Mouse (Mus musculus) neural tube, embryonic 15.5 days (tissue): ENCODE results near the gene Sspo. TPM values are rescaled to one million over a fixed set of nuclear protein-coding genes. Genes with fewer than 3 reads are reported as not detected.
"Not testable (repeated sequence)": the region's sequence is repeated elsewhere in the genome, so short reads cannot be mapped to it uniquely, and the experiment has no call there.

ENCODE experiments used
- ATAC-seq: fragments of 200-750 bp; cut with Nextera tagmentation; 2 replicates; pipeline ENCODE4 v1.8.0; 2017; ENCODE audit warnings: mild to moderate bottlenecking, moderate TSS enrichment, moderate library complexity; ENCODE audit not compliant: low FRiP score
- H3K27ac ChIP-seq: fragments of 300-500 bp; sonication (generic); replicated peaks from 2 replicates; pipeline ENCODE4 v1.5.1; 2015; ENCODE audit warnings: mild to moderate bottlenecking, inconsistent platforms
- H3K27me3 ChIP-seq: fragments of 300-500 bp; sonication (generic); replicated peaks from 2 replicates; pipeline ENCODE4 v1.6.1; 2015; ENCODE audit warnings: inconsistent platforms
- H3K36me3 ChIP-seq: fragments of 300-500 bp; sonication (generic); 2 replicates; pipeline ENCODE4 v1.6.1; 2015; ENCODE audit warnings: inconsistent platforms
- H3K4me1 ChIP-seq: fragments of 300-500 bp; sonication (generic); 2 replicates; pipeline ENCODE4 v1.6.1; 2015; ENCODE audit warnings: inconsistent platforms
- H3K4me2 ChIP-seq: fragments of 300-500 bp; sonication (generic); 2 replicates; pipeline ENCODE4 v1.6.1; 2015; ENCODE audit warnings: inconsistent platforms, mild to moderate bottlenecking, moderate library complexity
- H3K4me3 ChIP-seq: fragments of 300-500 bp; sonication (generic); replicated peaks from 2 replicates; pipeline ENCODE4 v1.5.1; 2015; ENCODE audit warnings: mild to moderate bottlenecking, inconsistent platforms
- H3K9ac ChIP-seq: fragments of 300-500 bp; sonication (generic); replicated peaks from 2 replicates; pipeline ENCODE4 v1.6.1; 2015; ENCODE audit warnings: mild to moderate bottlenecking, inconsistent platforms
- H3K9me3 ChIP-seq: fragments of 300-500 bp; sonication (generic); replicated peaks from 2 replicates; pipeline ENCODE4 v1.6.1; 2016; ENCODE audit warnings: inconsistent platforms
- WGBS: fragments of 180-500 bp; shearing (Covaris S2); methylation state at CpG from one replicate; pipeline ENCODE4 v1.1.7; 2015; ENCODE audit warnings: mixed read lengths; 5-methylcytosine and 5-hydroxymethylcytosine counted together
- polyA plus RNA-seq: library from polyadenylated mRNA; unstranded; fragments of >200 nt; fragmentation: Nextera tagmentation; extraction: Ambion mirVana; gene quantifications from 2 replicates; pipeline ENCODE4 v1.2.1, GENCODE M21; 2015

The Sspo gene
- polyA plus RNA-seq, 1 experiment from 2014 or later = 0.54 TPM

DNA sequence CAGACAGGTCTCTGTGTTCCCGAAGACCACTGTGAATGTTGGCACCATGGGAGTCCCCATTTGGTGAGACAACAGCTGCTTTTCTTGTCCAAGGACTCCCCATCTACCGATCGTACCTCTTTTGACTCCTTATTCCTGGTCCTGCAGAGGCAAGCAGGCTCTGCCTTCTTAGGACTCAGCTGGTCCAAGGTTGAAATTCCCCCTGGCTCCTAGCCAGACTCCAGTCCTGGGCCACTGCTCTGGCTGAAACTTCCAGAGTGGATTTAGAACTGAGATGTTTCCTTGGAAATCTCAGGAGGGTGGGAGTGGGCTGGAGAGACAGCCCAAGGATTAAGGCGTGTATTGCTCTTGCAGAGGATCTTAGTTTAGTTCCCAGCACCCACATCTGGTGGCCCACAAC, 49.5 kb downstream of the Sspo start:
- Histone ChIP-seq H3K27ac (no peak overlapping the region), H3K4me1 (no peaks in the 10 kb centered on the region), H3K4me3 (no peak overlapping the region), H3K9me3 (no peaks in the 10 kb centered on the region), H3K36me3 (no peaks in the 10 kb centered on the region), H3K4me2 (no peak overlapping the region), H3K9ac (no peak overlapping the region), H3K27me3 (no peaks in the 10 kb centered on the region)
- WGBS = 92% methylated on average over 4 of the region's 4 CpGs
- ATAC-seq = no peak

DNA sequence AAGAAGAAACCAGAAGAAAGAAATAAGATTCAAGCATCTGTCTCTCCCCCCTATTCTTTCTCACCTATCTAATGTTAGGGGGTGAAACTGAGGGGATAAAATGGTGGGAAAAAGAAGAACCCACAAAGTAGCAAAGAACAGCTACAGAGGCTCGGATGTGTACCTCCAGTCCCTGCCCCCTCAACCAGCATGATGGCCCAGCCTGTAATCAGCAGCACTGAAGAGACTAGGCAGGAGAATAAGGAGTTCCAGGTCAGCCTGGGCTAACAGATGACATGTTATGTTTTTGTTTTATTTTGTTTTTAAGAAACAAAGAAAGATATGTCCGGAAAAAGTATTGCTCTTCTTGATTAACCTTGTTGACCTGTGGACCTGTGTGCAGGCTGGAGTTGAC, 55.8 kb downstream of the Sspo start:
- Histone ChIP-seq H3K9ac (no peak overlapping the region), H3K4me2 (peak overlapping the region; percentile 77; the same call in 1 of the 2 replicates), H3K27ac (no peak overlapping the region)

DNA sequence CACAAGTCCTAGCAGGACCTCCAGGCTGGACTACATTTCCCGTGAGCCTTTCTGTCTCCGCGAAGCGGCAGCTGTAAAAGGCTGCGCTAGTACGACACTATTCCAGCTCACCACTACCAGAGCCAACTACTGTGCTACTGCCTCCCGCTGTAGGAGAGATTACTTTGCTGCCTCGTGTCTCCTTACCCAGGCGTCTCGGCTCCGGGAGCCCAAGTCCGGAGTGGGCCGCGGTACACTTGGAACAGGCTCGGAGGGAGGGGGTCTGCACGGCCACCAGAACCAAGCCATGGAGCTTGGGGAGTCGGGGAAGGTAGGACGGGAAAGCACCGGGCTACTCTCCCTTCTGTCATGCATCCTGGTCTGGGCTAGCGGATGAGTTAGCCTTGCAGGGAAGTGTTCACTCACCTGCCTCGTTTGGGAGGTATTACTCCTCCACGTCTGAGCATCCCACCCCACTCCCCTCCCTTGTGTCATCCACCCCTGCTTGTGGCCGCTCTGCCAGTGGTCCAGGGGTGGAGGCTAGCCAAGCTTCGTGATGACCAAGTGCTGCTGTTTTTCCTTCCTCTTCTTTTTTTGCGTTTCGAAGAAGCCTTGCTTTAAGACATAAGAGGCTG, 56.3 kb downstream of the Sspo start:
- Histone ChIP-seq H3K9ac (peak overlapping the region; percentile 69), H3K4me3 (peak overlapping the region; percentile 76), H3K4me1 (peaks cover 12% of the 10 kb centered on the region), H3K4me2 (peak overlapping the region; percentile 77), H3K36me3 (no peaks in the 10 kb centered on the region), H3K27me3 (no peaks in the 10 kb centered on the region), H3K9me3 (no peaks in the 10 kb centered on the region), H3K27ac (peak overlapping the region; percentile 81)
- WGBS = under 1% methylated on average over 26 of the region's 26 CpGs
- ATAC-seq = peak; percentile 97

More for the DNA sequence above, 55.8 kb downstream of the Sspo start:
- peak; percentile 51 for ATAC-seq
- 6% methylated on average over 2 of the region's 2 CpGs for WGBS
- no peaks in the 10 kb centered on the region for H3K36me3 ChIP-seq
- peak overlapping the region; percentile 76 for H3K4me3 ChIP-seq
- H3K4me1 ChIP-seq = peaks cover 12% of the 10 kb centered on the region
- H3K9me3 ChIP-seq = no peaks in the 10 kb centered on the region
- no peaks in the 10 kb centered on the region for H3K27me3 ChIP-seq

DNA sequence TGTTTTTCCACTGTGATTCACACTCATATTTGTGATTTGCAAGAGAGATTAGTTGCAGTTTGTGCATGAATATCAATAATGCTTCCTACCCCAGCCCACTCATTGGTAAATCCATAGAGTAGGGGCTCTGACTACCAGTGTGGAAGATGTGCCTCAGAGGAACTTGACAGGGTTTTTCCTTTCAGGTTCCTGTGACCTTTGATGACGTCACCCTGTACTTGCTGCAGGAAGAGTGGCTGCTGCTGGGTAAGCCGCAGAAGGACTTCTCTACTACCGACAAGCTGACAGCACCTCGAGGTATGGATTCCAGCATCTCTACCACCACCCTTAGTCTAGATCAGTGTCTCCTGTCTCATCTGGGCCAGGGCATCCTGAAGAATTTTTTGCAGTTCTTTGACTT, 60.1 kb downstream of the Sspo start:
- no peak overlapping the region for H3K4me3 ChIP-seq
- H3K27me3 ChIP-seq = no peaks in the 10 kb centered on the region
- no peak overlapping the region for H3K4me2 ChIP-seq
- H3K4me1 ChIP-seq = peaks cover 12% of the 10 kb centered on the region
- 83% methylated on average over 4 of the region's 4 CpGs for WGBS
- no peak overlapping the region for H3K27ac ChIP-seq
- no peak overlapping the region for H3K9ac ChIP-seq
- peaks cover 17% of the 10 kb centered on the region for H3K36me3 ChIP-seq
- no peak for ATAC-seq
- H3K9me3 ChIP-seq = no peaks in the 10 kb centered on the region

DNA sequence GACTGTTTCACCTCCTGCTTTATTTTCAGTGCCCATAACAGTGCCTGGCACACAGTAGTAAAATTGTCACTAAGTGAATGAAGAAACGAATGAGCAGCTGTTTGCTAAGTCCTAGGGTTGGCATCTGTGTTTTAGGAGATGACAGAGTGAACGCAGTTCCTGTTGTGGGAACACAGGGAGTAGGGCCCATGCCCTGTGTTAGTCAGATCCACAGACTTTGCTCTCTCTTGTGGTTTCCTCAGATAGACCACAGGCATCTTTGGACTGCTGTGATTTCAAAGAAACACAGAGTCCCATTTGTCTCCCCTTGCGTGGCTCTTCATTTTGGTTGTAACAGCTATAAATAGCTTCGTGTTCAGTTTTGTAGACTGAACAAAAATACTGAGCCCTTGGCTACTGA, 62.4 kb downstream of the Sspo start:
- ATAC-seq = no peak
- 85% methylated on average over 4 of the region's 4 CpGs for WGBS
- Histone ChIP-seq H3K4me2 (no peak overlapping the region), H3K4me3 (no peak overlapping the region), H3K9me3 (no peaks in the 10 kb centered on the region), H3K9ac (no peak overlapping the region), H3K4me1 (peaks cover 3% of the 10 kb centered on the region), H3K27me3 (no peaks in the 10 kb centered on the region), H3K27ac (no peak overlapping the region), H3K36me3 (peaks cover 41% of the 10 kb centered on the region)

DNA sequence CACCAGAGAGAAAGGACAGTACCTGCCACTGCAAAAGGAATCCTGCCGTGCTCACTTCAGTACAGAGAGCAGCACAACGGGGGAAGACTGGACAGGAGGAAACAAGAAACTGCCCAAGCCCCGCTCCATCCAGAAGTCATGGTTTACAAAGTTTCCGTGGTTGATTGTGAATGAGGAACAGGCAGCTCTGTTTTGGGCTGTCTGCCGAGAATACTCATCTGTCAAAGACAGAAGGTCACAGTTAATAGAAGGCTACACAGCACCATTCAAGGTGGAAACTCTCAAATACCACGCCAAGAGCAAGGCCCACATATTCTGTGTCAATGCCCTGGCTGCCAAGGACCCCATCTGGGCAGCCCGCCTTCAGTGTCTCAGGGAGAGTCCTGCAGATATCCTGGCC, 63.8 kb downstream of the Sspo start:
- H3K36me3 ChIP-seq = peaks cover 55% of the 10 kb centered on the region
- WGBS = 89% methylated on average over 7 of the region's 7 CpGs
- H3K4me1 ChIP-seq = no peaks in the 10 kb centered on the region
- H3K27ac ChIP-seq = no peak overlapping the region
- no peak for ATAC-seq
- no peak overlapping the region for H3K4me2 ChIP-seq
- no peak overlapping the region for H3K9ac ChIP-seq
- no peaks in the 10 kb centered on the region for H3K9me3 ChIP-seq
- H3K27me3 ChIP-seq = no peaks in the 10 kb centered on the region
- H3K4me3 ChIP-seq = no peak overlapping the region

DNA sequence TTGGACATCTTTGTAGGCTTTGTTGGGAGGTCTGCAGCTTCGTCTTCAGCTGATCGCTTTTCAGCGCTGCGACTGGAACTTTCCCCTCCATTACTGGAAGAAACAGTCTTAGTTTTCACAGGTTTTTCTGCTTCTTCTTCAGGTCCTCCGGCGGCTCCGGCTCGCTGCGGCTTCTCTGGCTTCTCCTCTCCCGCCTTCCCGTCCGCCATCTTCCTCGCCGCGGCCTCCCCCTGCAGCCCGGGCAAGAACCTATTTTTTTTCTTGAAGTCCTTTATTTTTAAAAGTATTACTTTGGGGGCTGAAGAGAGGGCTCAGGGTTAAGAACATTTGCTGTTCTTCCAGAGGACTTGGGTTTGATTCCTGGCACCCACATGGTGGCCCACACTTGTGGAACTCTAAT, 76.9 kb downstream of the Sspo start:
- 97% methylated on average over 16 of the region's 16 CpGs for WGBS
- H3K9me3 ChIP-seq, H3K9ac ChIP-seq, H3K4me3 ChIP-seq, H3K27me3 ChIP-seq, H3K4me2 ChIP-seq, H3K4me1 ChIP-seq, ATAC-seq, H3K27ac ChIP-seq: not testable (repeated sequence)
- H3K36me3 ChIP-seq = peaks cover 38% of the 10 kb centered on the region

DNA sequence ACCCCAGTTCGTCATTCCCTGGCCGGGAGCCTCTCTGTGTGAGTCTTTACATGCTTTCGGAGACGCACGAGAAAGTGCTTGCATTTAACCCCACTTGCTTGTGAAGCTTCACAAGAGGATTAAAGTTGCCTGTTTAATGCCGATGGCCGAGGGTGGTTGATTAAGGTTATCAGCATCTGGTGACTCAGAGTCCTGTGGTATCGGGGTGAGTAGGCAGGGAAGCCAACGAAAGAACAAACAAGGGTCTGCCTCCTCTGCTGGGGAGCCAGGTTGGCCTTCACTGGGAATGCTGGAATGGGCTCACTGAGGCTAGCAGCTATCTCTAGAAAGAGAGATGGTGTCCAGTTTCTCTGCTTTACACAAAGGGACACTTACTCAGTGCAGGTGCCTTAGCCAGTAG, 79.9 kb downstream of the Sspo start:
- no peaks in the 10 kb centered on the region for H3K4me1 ChIP-seq
- H3K4me3 ChIP-seq = no peak overlapping the region
- no peak overlapping the region for H3K9ac ChIP-seq
- no peak for ATAC-seq
- H3K36me3 ChIP-seq = peaks cover 52% of the 10 kb centered on the region
- no peaks in the 10 kb centered on the region for H3K9me3 ChIP-seq
- H3K4me2 ChIP-seq = no peak overlapping the region
- H3K27ac ChIP-seq = no peak overlapping the region
- H3K27me3 ChIP-seq = no peaks in the 10 kb centered on the region
- WGBS = 92% methylated on average over 9 of the region's 9 CpGs

DNA sequence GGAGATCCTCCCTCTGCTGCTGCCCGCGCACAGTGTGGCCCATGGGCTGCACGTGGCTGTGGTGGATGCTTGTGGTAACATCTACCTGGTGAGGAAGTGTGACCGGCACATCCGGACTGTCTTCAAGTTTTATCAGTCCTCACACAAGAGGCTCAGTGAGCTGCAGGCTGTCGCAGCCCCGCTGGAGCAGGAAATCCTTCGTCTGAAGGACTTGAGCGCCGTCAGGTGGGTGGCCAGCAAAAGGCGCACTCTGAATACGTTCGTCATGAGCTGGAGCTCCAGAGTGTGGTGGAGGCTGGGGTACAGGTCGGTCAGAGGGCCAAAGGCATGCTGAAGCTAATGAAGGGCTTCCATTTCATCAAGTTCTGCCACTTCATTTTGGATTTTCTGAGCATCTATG, 81.2 kb downstream of the Sspo start:
- Histone ChIP-seq H3K4me2 (no peak overlapping the region), H3K9me3 (no peaks in the 10 kb centered on the region), H3K27ac (no peak overlapping the region), H3K4me1 (no peaks in the 10 kb centered on the region), H3K36me3 (peaks cover 52% of the 10 kb centered on the region), H3K9ac (no peak overlapping the region), H3K4me3 (no peak overlapping the region), H3K27me3 (no peaks in the 10 kb centered on the region)
- ATAC-seq = no peak
- 85% methylated on average over 14 of the region's 14 CpGs for WGBS

DNA sequence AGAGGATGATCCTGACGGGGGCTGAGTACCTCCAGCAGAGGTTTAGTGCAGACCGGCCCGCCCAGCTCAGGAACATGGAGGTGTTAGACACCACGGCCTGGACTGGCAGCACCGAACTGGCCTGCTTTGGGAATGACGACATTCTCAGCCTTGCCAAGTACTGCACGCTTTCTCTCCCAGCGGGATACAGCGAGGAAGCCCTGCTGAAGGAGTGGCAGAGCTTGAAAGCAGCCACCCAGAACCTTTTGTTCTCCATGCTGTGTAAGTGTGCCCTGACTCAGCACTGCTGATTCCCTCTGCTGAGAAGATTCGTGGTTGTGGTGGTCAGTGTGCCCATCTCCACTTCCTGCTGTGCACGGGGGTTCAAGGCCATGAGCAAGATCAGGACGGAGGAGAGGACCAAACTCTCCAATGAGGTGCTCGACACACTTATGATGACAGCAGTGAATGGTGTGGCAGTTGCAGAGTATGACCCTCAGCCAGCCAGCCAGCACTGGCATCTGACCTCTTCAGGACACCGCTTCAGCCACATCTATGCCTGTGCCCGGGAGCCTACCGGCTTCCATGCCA, 81.9 kb downstream of the Sspo start:
- Histone ChIP-seq H3K27me3 (no peaks in the 10 kb centered on the region), H3K9me3 (no peaks in the 10 kb centered on the region), H3K4me2 (no peak overlapping the region), H3K4me1 (no peaks in the 10 kb centered on the region), H3K27ac (no peak overlapping the region), H3K4me3 (no peak overlapping the region), H3K36me3 (peaks cover 52% of the 10 kb centered on the region), H3K9ac (no peak overlapping the region)
- ATAC-seq = no peak
- WGBS = 89% methylated on average over 16 of the region's 16 CpGs

DNA sequence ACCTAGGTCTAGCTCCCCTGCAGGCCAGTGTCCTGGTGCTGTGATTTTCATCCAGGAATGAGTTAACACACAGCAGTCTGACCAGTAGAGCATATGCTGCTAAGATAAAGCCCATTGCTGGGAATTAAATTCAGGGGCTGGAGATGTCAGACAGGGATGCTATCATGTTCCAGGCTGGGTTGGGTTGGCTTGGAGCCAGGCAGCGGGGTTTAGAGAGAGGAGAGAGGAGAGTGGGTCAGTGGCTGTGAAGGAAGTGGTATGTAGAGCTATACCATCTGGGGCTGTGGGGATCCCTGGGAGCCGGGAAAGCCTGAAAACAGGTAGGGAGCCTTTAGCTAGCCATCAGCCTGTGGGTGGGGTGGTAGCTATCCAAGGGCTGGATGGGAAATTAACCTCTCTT, 82.8 kb downstream of the Sspo start:
- no peak overlapping the region for H3K9ac ChIP-seq
- H3K27ac ChIP-seq = no peak overlapping the region
- no peak overlapping the region for H3K4me2 ChIP-seq
- WGBS = 70% methylated on average over 2 of the region's 2 CpGs
- no peak overlapping the region for H3K4me3 ChIP-seq
- no peaks in the 10 kb centered on the region for H3K9me3 ChIP-seq
- no peaks in the 10 kb centered on the region for H3K4me1 ChIP-seq
- H3K36me3 ChIP-seq = peaks cover 47% of the 10 kb centered on the region
- no peaks in the 10 kb centered on the region for H3K27me3 ChIP-seq
- ATAC-seq = no peak

DNA sequence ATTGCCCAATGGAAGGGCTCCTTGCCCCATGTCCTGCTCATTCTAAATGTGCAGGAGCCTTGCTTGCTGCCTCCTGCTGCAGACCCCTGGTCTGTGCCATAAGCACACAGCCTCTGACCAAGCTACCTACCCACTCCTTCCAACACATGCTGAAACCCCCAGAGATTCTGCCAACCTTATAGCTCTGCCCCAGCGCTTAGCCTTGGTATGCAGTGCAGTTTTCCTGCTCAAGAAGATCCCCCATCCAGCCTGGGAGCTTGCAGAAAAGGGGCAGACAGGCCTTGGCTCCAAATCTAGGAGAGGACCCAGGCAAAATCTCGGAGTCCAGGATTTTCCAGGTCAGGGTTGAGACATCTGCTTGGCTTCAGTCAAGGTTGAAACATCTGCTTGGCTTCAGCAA, 85.4 kb downstream of the Sspo start:
- Histone ChIP-seq H3K9ac (no peak overlapping the region), H3K36me3 (peaks cover 27% of the 10 kb centered on the region), H3K4me2 (no peak overlapping the region), H3K27ac (no peak overlapping the region), H3K9me3 (no peaks in the 10 kb centered on the region), H3K4me3 (no peak overlapping the region), H3K4me1 (peaks cover 18% of the 10 kb centered on the region), H3K27me3 (no peaks in the 10 kb centered on the region)
- WGBS = 83% methylated on average over 2 of the region's 2 CpGs
- no peak for ATAC-seq
